Mouse (Mus musculus): ENCODE data around the gene B4galt1.

B4galt1 gene

GRCm38 (mm10) chr4:40876814-40877371, 23.1 kb upstream of the B4galt1 start:
- CTCF ChIA-PET: interaction anchor here in 2 of 4 experiments (0.5 to 1.9 kb wide), 5 partner anchors 16 to 106 kb away, joined by 3 to 7 read pairs (median 3); no protein-coding TSS in a partner anchor
- POLR2A ChIA-PET: interaction anchor here (0.5 to 3.5 kb wide), 19 partner anchors 9 to 314 kb away, joined by 3 to 24 read pairs (median 6); partner anchors contain the start of genes B4galt1 (in 1 of the 4) and Nfx1 (in 1 of the 4)

GRCm38 (mm10) chr4:40875842-40876241, 22.0 kb upstream of the B4galt1 start:
- ChIA-PET CTCF (interaction anchor here in 1 of 4 experiments (0.9 to 1.9 kb wide), 3 partner anchors 62 to 101 kb away, joined by 3 read pairs; no protein-coding TSS in a partner anchor), POLR2A (interaction anchor here in 3 of 4 experiments (0.7 to 3.5 kb wide), 15 partner anchors 8 to 303 kb away, joined by 3 to 24 read pairs (median 4); partner anchors contain the start of gene B4galt1 (in 1 of the 3))

- ChIA-PET POLR2A (interaction anchor here in 3 of 4 experiments (0.6 to 3.5 kb wide), 14 partner anchors 10 to 700 kb away, joined by 3 to 24 read pairs (median 4); partner anchors contain the start of gene B4galt1 (in 1 of the 3)), CTCF (interaction anchor here in 2 of 4 experiments (0.6 to 0.9 kb wide), 2 partner anchors 63 to 176 kb away, joined by 3 read pairs; no protein-coding TSS in a partner anchor)
Measured at GRCm38 (mm10) chr4:40874794-40875552, 21.2 kb upstream of the B4galt1 start.

GRCm38 (mm10) chr4:40874151-40874600, 20.4 kb upstream of the B4galt1 start:
- ChIA-PET POLR2A (interaction anchor here in 2 of 4 experiments (0.9 to 1.6 kb wide), 5 partner anchors 12 to 33 kb away, joined by 3 to 6 read pairs (median 3); partner anchors contain the start of gene B4galt1 (in 2 of the 2)), CTCF (no interaction called here)

GRCm38 (mm10) chr4:40873320-40873719, 19.5 kb upstream of the B4galt1 start:
- POLR2A ChIA-PET: interaction anchor here in 2 of 4 experiments (0.5 to 1.6 kb wide), 7 partner anchors 11 to 99 kb away, joined by 3 to 6 read pairs (median 3); partner anchors contain the start of gene B4galt1 (in 2 of the 2)
- CTCF ChIA-PET: no interaction called here

- ChIA-PET CTCF (no interaction called here), POLR2A (no interaction called here)
Measured at GRCm38 (mm10) chr4:40872129-40872528, 18.3 kb upstream of the B4galt1 start.

- CTCF ChIA-PET: interaction anchor here in 1 of 4 experiments (1.3 kb wide), 1 partner anchor 38 kb away, joined by 3 read pairs; no protein-coding TSS in a partner anchor
- POLR2A ChIA-PET: interaction anchor here in 2 of 4 experiments (1.2 to 2.2 kb wide), 6 partner anchors 8 to 78 kb away, joined by 3 to 9 read pairs (median 4); partner anchors contain the start of genes B4galt1 (in 2 of the 2), Bag1 (in 1 of the 2) and Chmp5 (in 1 of the 2)
Measured at GRCm38 (mm10) chr4:40870206-40870605, 16.4 kb upstream of the B4galt1 start.

GRCm38 (mm10) chr4:40868554-40869232, 14.9 kb upstream of the B4galt1 start:
- CTCF ChIA-PET: no interaction called here
- POLR2A ChIA-PET: interaction anchor here in 2 of 4 experiments (0.6 to 1.5 kb wide), 15 partner anchors 8 to 680 kb away, joined by 3 to 9 read pairs (median 4); partner anchors contain the start of gene B4galt1 (in 2 of the 2)

- ChIA-PET POLR2A (interaction anchor here in 3 of 4 experiments (0.6 to 2.0 kb wide), 4 partner anchors 13 to 84 kb away, joined by 3 to 7 read pairs (median 4); partner anchors contain the start of genes Bag1 (in 1 of the 3) and Chmp5 (in 1 of the 3)), CTCF (no interaction called here)
Measured at GRCm38 (mm10) chr4:40864361-40864760, 10.6 kb upstream of the B4galt1 start.

- POLR2A ChIA-PET: interaction anchor here in 3 of 4 experiments (0.6 to 2.0 kb wide), 9 partner anchors 9 to 471 kb away, joined by 3 to 5 read pairs (median 4); partner anchors contain the start of genes B4galt1 (in 2 of the 3), Bag1 (in 1 of the 3) and Chmp5 (in 1 of the 3)
- CTCF ChIA-PET: interaction anchor here in 1 of 4 experiments (1.2 kb wide), 1 partner anchor 92 kb away, joined by 3 read pairs; no protein-coding TSS in a partner anchor
Measured at GRCm38 (mm10) chr4:40863340-40863739, 9.5 kb upstream of the B4galt1 start.

- ChIA-PET CTCF (interaction anchor here in 2 of 4 experiments (0.7 to 1.0 kb wide), 5 partner anchors 16 to 83 kb away, joined by 3 to 5 read pairs (median 4); no protein-coding TSS in a partner anchor), POLR2A (interaction anchor here in 3 of 4 experiments (0.6 to 1.8 kb wide), 9 partner anchors 16 to 91 kb away, joined by 3 to 9 read pairs (median 4); partner anchors contain the start of genes Bag1 (in 1 of the 3) and Chmp5 (in 1 of the 3))
Measured at GRCm38 (mm10) chr4:40861131-40861530, 7.3 kb upstream of the B4galt1 start.

- POLR2A ChIA-PET: interaction anchor here in 3 of 4 experiments (0.7 to 2.6 kb wide), 3 partner anchors 11 to 90 kb away, joined by 3 to 12 read pairs (median 5); partner anchors contain the start of genes Bag1 (in 1 of the 3) and Chmp5 (in 1 of the 3)
- CTCF ChIA-PET: interaction anchor here in 1 of 4 experiments (0.7 kb wide), 2 partner anchors 87 to 137 kb away, joined by 3 to 6 read pairs; no protein-coding TSS in a partner anchor
Measured at GRCm38 (mm10) chr4:40857824-40858346, 4.1 kb upstream of the B4galt1 start.

- ChIA-PET POLR2A (interaction anchor here (0.6 to 2.6 kb wide), 20 partner anchors 9 to 1293 kb away, joined by 3 to 13 read pairs (median 4); partner anchors contain the start of genes Bag1 (in 1 of the 4) and Chmp5 (in 1 of the 4)), CTCF (interaction anchor here in 2 of 4 experiments (0.7 to 1.3 kb wide), 2 partner anchors 82 to 857 kb away, joined by 4 read pairs; partner anchors contain the start of gene Rpp25l (in 1 of the 2))
Measured at GRCm38 (mm10) chr4:40856571-40856970, 2.8 kb upstream of the B4galt1 start.

- ChIA-PET CTCF (interaction anchor here in 1 of 4 experiments (0.6 to 2.2 kb wide), 9 partner anchors 53 to 553 kb away, joined by 3 to 16 read pairs (median 4); partner anchors contain the start of genes Bag1 and Chmp5), POLR2A (interaction anchor here (0.6 to 2.8 kb wide), 102 partner anchors 8 to 715 kb away, joined by 3 to 56 read pairs (median 4); partner anchors contain the start of genes Bag1 (in 3 of the 4), Chmp5 (in 3 of the 4), Nol6 (in 2 of the 4) and Aco1 (in 1 of the 4))
Measured at GRCm38 (mm10) chr4:40854387-40854933, 655 bp upstream of the B4galt1 start.

GRCm38 (mm10) chr4:40852861-40853564, 792 bp downstream of the B4galt1 start:
- CTCF ChIA-PET: interaction anchor here in 1 of 4 experiments (1.6 to 2.2 kb wide), 3 partner anchors 67 to 119 kb away, joined by 5 to 16 read pairs (median 6); no protein-coding TSS in a partner anchor

More at GRCm38 (mm10) chr4:40852861-40853564, 792 bp downstream of the B4galt1 start:
- POLR2A ChIA-PET: interaction anchor here (0.6 to 2.8 kb wide), 29 partner anchors 9 to 175 kb away, joined by 3 to 28 read pairs (median 5); partner anchors contain the start of genes Bag1 (in 1 of the 4) and Chmp5 (in 1 of the 4)
